Mouse (Mus musculus): ENCODE measurements around the gene Snx10.

Snx10 gene

GRCm38 (mm10) chr6:51533467-51534200 is 9.9 kb downstream of the Snx10 start:
- DNase-seq (ENCODE audit: low spot score in 2 of 2): no peak

DNA sequence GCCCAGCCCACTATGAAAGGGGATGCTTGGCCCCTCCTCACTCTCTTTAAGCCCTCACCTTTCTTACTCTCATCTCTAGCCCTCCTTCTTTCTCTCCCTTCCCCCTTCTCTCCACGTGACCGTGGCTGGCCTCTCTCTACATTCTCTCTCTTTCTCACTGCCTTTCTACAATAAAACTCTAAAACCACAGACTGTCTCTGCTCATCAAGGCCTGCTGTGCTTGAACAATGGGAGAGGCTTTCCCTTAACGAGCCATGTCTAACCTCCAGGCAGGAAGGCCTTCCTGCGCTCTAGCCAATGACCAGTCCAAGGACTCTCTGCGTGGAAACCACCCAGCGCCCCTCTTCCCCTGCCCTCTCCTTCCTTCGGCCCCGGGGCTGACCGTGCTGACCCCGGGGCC is 11.9 kb downstream of the Snx10 start:
- DNase-seq (ENCODE audit: low spot score in 2 of 2): no peak

GRCm38 (mm10) chr6:51540525-51540924 is 16.8 kb downstream of the Snx10 start:
- no peak for DNase-seq (ENCODE audit: low spot score in 2 of 2)

DNA sequence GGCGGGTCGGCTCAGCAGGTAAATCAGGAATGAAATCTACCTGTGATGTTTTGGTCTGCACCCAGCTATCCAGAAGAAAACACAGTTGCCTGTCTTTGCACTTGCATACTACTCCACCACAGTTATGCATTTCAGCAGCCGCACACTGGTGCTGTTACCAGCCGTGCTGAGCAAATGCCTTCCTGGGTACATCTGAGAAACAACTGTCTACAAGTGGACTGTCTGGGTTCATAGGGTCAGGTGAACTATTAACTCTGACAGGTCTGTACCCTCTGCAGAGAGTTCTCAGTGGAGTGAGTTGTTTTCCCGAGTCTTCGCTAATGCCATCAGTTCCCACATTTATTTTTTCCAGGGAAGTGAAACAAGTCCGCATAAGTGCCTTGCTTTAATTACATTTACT is 17.7 kb downstream of the Snx10 start:
- no peak for DNase-seq (ENCODE audit: low spot score in 2 of 2)

DNA sequence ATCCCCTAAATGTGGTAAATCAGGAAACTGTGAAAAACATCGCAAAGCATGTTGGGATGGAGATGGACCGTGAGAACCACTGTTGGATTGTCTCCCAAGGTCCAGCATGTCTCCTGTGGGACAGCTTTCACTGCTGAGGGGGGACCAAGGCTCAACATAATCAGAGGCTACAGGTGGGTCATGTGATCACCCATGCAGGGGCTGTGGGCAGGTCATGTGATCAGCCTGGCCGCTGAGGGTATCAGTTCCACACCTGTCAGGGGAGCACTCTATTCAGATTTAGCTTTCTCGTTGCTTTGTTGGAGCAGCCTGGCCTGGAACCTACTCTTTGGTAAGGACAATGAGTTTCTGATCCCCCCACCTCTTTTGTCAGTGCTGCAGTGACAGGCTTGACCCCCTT is 18.4 kb downstream of the Snx10 start:
- no peak for DNase-seq (ENCODE audit: low spot score in 2 of 2)

DNA sequence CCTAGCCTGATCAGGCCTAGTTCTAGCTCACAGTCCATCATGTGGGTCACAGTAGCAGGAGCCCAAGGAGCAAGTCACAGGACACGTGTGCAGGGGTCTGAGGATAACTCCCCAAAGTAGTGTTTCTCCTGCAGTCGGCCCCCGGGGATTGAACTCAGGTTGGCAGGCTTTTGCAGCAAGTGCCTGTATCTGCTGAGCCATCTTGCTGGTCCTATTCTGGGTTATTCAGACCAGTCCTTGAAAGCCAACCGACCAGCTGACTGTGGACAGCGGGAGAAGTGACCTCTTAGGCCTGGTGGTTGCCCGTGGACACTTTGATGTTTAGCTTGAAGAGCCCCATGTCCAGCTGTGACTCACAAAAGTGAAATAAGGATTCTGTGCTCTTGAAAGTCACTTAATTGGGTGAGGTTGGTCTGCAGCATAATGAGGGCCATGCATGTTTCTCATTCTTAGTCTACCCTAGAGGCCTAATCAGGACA is 20.0 kb downstream of the Snx10 start:
- DNase-seq (ENCODE audit: low spot score in 2 of 2): no peak

DNA sequence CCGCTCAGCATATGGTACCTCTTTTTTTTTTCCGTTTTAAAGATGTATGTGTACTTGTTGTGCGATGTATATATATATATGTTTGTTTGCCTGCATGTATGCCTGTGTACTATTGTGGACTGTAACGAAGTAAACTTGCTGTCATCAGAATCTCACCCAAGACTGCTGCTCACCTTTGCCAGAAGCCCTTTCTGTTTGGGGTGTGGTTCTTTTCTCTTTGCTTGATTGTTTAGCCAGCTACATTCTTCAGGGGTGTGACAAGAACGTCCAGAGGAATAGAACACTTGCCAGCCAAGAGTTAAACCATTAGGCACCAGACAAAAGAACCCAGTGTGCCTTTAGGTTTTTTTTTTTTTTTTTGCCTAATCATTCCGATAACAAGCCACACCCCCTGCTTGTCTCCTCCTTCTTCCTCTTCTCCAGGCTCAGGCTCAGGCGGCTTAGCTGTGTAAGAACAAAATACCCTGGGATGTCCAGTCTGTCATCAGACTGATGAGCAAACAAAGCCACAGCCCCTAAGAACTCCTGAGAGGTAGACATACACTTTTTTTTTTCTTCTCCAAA is 20.5 kb downstream of the Snx10 start:
- peak in 1 of 2 experiments; percentile 42 for DNase-seq (ENCODE audit: low spot score in 2 of 2)

GRCm38 (mm10) chr6:51545219-51545859 is 21.6 kb downstream of the Snx10 start:
- DNase-seq (ENCODE audit: low spot score in 2 of 2): peak; percentile 58 to 60

DNA sequence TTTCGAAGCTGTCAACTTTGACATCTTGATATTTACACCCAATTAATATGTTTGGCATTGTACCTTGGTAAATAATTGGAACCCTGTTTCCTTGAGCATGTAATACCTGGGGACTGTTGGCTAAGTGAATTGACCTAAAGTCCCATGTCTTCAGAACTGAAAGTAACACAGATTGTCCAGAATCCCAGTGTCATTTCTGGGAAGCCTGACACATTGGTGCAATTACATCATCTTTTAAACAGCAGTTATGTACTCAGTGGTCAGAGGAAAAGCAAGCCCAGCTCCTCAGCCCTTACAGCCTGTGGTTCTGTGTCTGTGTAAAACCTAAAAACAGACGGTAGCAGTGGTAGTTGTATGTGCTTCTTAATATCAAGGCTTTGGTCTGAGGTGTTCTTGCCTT is 22.4 kb downstream of the Snx10 start:
- DNase-seq (ENCODE audit: low spot score in 2 of 2): no peak

GRCm38 (mm10) chr6:51548757-51549156 is 25.1 kb downstream of the Snx10 start:
- no peak for DNase-seq (ENCODE audit: low spot score in 2 of 2)

DNA sequence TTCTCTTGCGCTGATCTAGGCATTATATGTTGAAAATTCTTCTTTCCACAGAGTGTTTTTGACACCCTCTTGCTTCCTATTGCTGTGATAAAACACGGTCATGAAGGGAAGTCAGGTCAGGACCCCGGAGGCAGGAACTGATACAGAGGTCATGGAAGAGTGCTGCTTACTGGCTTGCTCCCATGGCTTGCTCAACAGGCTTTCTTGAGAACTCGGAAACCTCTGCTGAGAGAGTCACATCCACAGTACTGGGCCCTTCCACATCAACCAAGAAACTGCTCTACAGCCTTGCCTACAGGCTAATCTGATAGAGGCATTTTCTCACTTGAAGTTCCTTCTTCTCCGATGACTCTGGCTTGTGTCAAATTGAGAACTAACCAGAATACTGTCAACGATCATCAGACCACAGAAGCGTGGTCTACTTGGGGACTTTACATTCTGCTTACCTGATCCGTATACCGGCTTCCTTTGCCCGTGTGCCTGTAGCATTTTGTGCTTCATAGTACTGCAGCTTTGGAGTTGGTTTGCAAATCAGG is 27.6 kb downstream of the Snx10 start:
- no peak for DNase-seq (ENCODE audit: low spot score in 2 of 2)

GRCm38 (mm10) chr6:51556562-51556961 is 32.9 kb downstream of the Snx10 start:
- DNase-seq (ENCODE audit: low spot score in 2 of 2): no peak

DNA sequence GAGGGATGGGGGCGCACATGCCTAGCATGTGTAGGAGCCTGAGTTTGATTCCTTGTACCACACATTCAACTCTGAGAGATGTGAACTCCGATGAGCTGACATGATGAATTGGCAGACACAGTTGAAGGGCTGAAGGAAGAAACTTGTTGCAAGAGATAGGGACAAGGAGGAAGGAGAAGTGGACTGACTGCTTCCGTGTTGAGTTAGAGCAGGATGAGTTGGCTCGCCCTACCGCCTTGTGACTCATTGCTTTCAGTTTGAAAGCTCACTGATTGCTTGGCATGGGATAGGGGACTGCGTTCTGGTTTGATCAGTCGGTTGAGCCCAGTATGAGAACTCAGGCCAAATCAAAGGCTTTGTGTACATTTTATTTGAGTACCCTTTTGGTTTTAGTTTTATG is 34.6 kb downstream of the Snx10 start:
- DNase-seq (ENCODE audit: low spot score in 2 of 2): no peak

DNA sequence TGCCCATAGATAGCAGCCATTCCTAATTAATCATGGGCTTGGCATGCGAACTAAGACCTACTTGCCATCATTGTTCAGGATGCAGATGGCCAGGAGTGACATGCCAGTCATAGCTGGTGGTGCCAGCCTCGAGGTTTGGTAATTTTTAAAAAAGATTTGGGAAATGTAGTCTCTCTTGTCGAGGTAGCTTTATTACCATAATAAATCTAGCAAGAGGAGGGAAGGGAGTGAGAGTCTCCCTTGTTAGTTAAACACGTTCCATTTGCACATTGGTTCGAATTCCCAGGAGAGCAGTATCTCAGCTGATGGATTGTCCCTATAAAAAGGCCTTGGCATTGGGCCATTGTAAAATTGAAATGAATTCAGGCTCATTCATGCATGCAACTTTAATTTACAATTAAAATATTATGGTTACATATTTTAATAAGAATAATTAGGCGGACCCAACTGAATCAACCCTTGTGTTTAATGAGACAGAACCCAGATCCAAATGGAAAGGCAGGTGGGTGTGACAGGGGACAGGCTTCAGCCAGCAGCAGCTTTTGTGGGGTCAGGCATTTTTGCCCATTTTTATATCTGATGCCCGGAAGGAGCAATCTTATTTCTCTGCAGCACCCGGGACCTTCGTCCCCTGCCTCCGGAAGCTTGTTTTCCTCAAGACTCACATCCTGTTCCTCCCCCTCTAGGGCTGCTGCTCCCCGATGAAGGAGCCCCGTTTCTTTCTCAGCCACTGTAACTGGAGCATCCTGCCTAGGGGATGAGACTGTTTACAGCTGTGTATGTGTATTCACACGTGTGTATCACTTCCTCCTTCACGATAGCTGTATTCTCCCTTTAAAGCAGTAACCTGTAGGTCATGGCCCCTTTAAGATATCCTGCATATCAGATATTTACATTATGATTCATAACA is 43.3 kb downstream of the Snx10 start:
- DNase-seq (ENCODE audit: low spot score in 2 of 2): no peak

DNA sequence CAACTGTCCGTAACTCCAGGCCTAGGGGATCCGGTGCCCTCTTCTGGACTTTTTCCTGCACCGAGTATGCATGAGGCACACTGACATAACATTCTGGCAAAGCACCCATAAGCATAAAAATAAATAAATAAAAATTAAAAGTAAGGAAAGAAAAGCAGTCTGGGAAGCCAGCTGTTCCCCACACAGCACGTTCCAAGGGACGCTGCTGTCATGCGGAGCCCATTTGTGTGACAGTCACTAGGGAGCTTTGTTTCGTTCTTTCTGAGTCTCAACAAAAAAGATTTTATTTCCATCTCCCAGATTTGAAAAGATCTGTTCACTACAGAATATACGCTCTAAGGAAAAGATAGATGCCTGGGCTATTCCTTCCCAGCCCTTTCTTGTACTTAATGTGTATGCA is 45.4 kb downstream of the Snx10 start:
- no peak for DNase-seq (ENCODE audit: low spot score in 2 of 2)

GRCm38 (mm10) chr6:51573136-51573535 is 49.4 kb downstream of the Snx10 start:
- no peak for DNase-seq (ENCODE audit: low spot score in 2 of 2)

- DNase-seq (ENCODE audit: low spot score in 2 of 2): no peak
Observed at GRCm38 (mm10) chr6:51574132-51574531, 50.4 kb downstream of the Snx10 start.

- no peak for DNase-seq (ENCODE audit: low spot score in 2 of 2)
Observed at GRCm38 (mm10) chr6:51578415-51578814, 54.7 kb downstream of the Snx10 start.

DNA sequence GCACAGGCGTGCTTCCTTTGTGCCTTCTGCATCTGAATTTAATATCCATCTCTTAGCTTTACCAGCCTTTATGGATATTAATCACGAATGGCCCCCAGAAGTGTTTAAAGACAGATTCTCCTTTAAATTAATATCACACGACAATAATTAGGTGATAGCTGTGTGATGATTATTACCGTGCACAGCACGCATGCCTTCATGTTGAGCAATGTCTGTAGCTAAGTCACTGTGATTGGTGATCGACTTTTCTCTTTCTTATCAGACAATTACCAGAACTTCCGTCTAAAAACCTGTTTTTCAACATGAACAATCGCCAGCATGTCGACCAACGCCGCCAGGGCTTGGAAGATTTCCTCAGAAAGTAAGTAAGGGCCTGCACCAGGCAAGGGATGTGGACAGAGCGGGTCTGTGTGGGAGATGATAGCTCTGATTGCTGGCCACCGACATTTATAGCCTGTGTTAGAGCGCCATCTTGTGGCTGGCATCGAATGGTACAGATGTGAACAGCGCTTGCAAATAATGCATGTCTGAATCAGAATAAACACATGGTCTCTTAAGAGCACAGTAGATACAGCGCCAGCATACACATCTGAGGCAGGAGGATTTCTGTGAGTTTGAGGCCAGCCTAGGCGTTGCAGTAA is 56.5 kb downstream of the Snx10 start:
- peak; percentile 67 to 77 for DNase-seq (ENCODE audit: low spot score in 2 of 2)

DNA sequence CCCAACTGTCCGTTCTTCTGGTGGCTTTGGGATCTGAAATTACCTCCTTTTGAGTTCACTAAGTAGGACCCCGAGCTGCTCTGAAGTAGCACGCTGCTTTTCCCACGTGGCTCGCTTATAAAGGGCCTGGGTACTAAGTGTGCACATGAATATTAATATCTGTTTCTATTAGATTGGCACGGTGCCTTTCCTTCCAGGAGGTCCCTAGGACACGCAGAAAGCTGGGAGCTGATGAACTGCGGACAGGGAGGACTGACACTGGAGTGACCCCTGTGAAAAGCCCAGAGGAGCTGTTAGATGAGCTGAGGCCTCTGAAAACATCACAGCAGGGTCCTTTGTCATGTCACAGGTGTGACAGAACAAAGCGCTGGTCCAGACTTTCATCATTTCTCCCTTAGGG is 57.7 kb downstream of the Snx10 start:
- DNase-seq (ENCODE audit: low spot score in 2 of 2): no peak

DNA sequence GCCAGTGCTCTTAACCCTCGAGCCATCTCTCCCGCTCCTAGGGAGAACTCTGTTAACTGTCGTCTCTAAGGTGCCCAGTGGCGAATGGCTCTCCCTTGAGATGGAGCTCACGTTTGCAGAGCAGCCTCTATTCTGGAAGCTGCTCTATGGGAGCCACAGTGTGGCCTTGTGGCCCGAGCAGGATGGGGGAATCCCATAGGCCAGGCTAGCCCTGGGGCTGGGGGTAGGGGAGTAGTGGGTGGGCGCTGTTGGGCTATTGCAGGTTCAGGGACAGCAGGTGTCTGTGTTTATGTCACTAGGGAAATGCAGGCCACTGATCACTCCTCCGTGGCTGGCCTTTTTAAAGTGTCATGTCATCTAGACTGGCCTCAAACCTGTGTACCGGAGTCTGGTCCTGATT is 58.4 kb downstream of the Snx10 start:
- DNase-seq (ENCODE audit: low spot score in 2 of 2): no peak

All from natural killer cell, adult 2 months (primary cell).